Mouse (Mus musculus) small intestine, adult 2 months (tissue): ENCODE data around the gene Trpc5. TPM values are rescaled to one million over a fixed set of nuclear protein-coding genes. Genes with fewer than 3 reads are reported as not detected.

Source experiments
- H3K27ac ChIP-seq: fragments of 200-500 bp; 2 replicates; pipeline ENCODE4 v1.5.1; 2012; ENCODE audit warnings: low read depth, low read length, control low read depth, inconsistent platforms; ENCODE audit not compliant: insufficient read depth
- H3K27me3 ChIP-seq: fragments of 200-500 bp; 2 replicates; pipeline ENCODE4 v1.6.1; 2012; ENCODE audit warnings: mild to moderate bottlenecking, moderate library complexity, low read length, inconsistent platforms; ENCODE audit not compliant: control insufficient read depth, insufficient read depth
- H3K36me3 ChIP-seq: fragments of 200-500 bp; 2 replicates; pipeline ENCODE4 v1.6.1; 2012; ENCODE audit warnings: mild to moderate bottlenecking, low read length, control low read depth, inconsistent platforms; ENCODE audit not compliant: control insufficient read depth, insufficient read depth
- H3K4me1 ChIP-seq: fragments of 200-500 bp; 2 replicates; pipeline ENCODE4 v1.6.1; 2012; ENCODE audit warnings: low read length, inconsistent platforms, mixed read lengths; ENCODE audit not compliant: control insufficient read depth, insufficient read depth, insufficient read length
- H3K4me3 ChIP-seq: fragments of 200-500 bp; 2 replicates; pipeline ENCODE4 v1.5.1; 2012; ENCODE audit warnings: low read depth, mild to moderate bottlenecking, control low read depth, inconsistent platforms, low read length, moderate library complexity
- CTCF ChIP-seq: fragments of 200-500 bp; IDR thresholded peaks from 2 replicates; pipeline ENCODE4 v1.5.1; 2012; ENCODE audit warnings: low read depth, mild to moderate bottlenecking, control low read depth, inconsistent platforms, low read length, moderate library complexity, mixed read lengths; ENCODE audit not compliant: insufficient replicate concordance, insufficient read length; ENCODE audit errors: extremely low read depth
- POLR2A ChIP-seq: fragments of 200-500 bp; IDR thresholded peaks from 2 replicates; pipeline ENCODE4 v1.6.1; 2012; ENCODE audit warnings: low read depth, mild to moderate bottlenecking, control low read depth, inconsistent platforms, low read length, moderate library complexity
- WGBS: fragments of 180-500 bp; shearing (Covaris S2); methylation state at CpG from one replicate; pipeline ENCODE4 v1.1.7; 2018; 5-methylcytosine and 5-hydroxymethylcytosine counted together
- polyA plus RNA-seq: library from polyadenylated mRNA; depleted of rRNA; stranded (reverse); fragments of >200 nt; gene quantifications from 2 replicates; pipeline ENCODE4 v1.2.3, GENCODE M21; 2012; rRNA removed

Trpc5 gene
- not detected in 2 replicates for polyA plus RNA-seq

GRCm38 (mm10) chrX:144688142-144688206 lies at the start of gene Trpc5:
Gene Trpc5 (minus strand): TSS chrX:144688180.
- H3K4me1 ChIP-seq: no peaks in the 10 kb centered on the region
- no peak within 1 kb of the TSS for H3K27ac ChIP-seq
- H3K4me3 ChIP-seq: no peak within 1 kb of the TSS
- no peaks in the 10 kb centered on the region for H3K27me3 ChIP-seq
- no peak for TF ChIP-seq POLR2A
- no peak for TF ChIP-seq CTCF
- 9% methylated on average over 1 of the region's 1 CpGs for WGBS
- no peaks in the 10 kb centered on the region for H3K36me3 ChIP-seq

- Histone ChIP-seq H3K4me3 (no peak overlapping the region), H3K27me3 (no peaks in the 10 kb centered on the region), H3K4me1 (no peaks in the 10 kb centered on the region), H3K27ac (no peak overlapping the region), H3K36me3 (no peaks in the 10 kb centered on the region)
- WGBS: 69% methylated on average over 1 of the region's 1 CpGs
- TF ChIP-seq CTCF (no peak), POLR2A (no peak)
Observed at GRCm38 (mm10) chrX:144716330-144716729, 28.4 kb upstream of the Trpc5 start.

GRCm38 (mm10) chrX:144689859-144690181 lies 1.8 kb upstream of the Trpc5 start:
- no peak overlapping the region for H3K27ac ChIP-seq
- TF ChIP-seq CTCF (no peak), POLR2A (no peak)
- no peak overlapping the region for H3K4me3 ChIP-seq
- no peaks in the 10 kb centered on the region for H3K36me3 ChIP-seq
- 18% methylated on average over 7 of the region's 7 CpGs for WGBS
- no peaks in the 10 kb centered on the region for H3K4me1 ChIP-seq
- H3K27me3 ChIP-seq: no peaks in the 10 kb centered on the region

- Histone ChIP-seq H3K36me3 (no peaks in the 10 kb centered on the region), H3K27me3 (no peaks in the 10 kb centered on the region), H3K27ac (no peak overlapping the region), H3K4me1 (no peaks in the 10 kb centered on the region), H3K4me3 (no peak overlapping the region)
- TF ChIP-seq POLR2A (no peak), CTCF (no peak)
- WGBS: 10% methylated on average over 21 of the region's 21 CpGs
Observed at GRCm38 (mm10) chrX:144689119-144689858, 1.3 kb upstream of the Trpc5 start.

- Histone ChIP-seq H3K4me1 (no peaks in the 10 kb centered on the region), H3K36me3 (no peaks in the 10 kb centered on the region), H3K4me3 (no peak within 1 kb of the TSS), H3K27ac (no peak within 1 kb of the TSS), H3K27me3 (no peaks in the 10 kb centered on the region)
- 10% methylated on average over 20 of the region's 31 CpGs for WGBS
- TF ChIP-seq CTCF (no peak), POLR2A (no peak)
Observed at GRCm38 (mm10) chrX:144688207-144689118, 483 bp upstream of the Trpc5 start, which contains the start of gene Rtl4. Gene Rtl4 (plus strand): TSS chrX:144688907.

GRCm38 (mm10) chrX:144687742-144688141 lies 238 bp downstream of the Trpc5 start:
- no peaks in the 10 kb centered on the region for H3K27me3 ChIP-seq
- H3K4me3 ChIP-seq: no peak overlapping the region
- TF ChIP-seq POLR2A (no peak), CTCF (no peak)
- WGBS: 19% methylated on average over 20 of the region's 20 CpGs
- H3K27ac ChIP-seq: no peak overlapping the region
- H3K4me1 ChIP-seq: no peaks in the 10 kb centered on the region
- no peaks in the 10 kb centered on the region for H3K36me3 ChIP-seq

- Histone ChIP-seq H3K4me1 (no peaks in the 10 kb centered on the region), H3K4me3 (no peak overlapping the region), H3K36me3 (no peaks in the 10 kb centered on the region), H3K27ac (no peak overlapping the region), H3K27me3 (no peaks in the 10 kb centered on the region)
- WGBS: 27% methylated on average over 2 of the region's 2 CpGs
- TF ChIP-seq POLR2A: no peak
- no peak for TF ChIP-seq CTCF
Observed at GRCm38 (mm10) chrX:144652196-144652595, 35.8 kb downstream of the Trpc5 start.

- no peaks in the 10 kb centered on the region for H3K36me3 ChIP-seq
- no peak overlapping the region for H3K4me3 ChIP-seq
- 49% methylated on average over 1 of the region's 1 CpGs for WGBS
- TF ChIP-seq CTCF (no peak), POLR2A (no peak)
- no peaks in the 10 kb centered on the region for H3K27me3 ChIP-seq
- no peak overlapping the region for H3K27ac ChIP-seq
- H3K4me1 ChIP-seq: no peaks in the 10 kb centered on the region
Observed at GRCm38 (mm10) chrX:144645394-144645793, 42.6 kb downstream of the Trpc5 start.
